Mouse (Mus musculus) adrenal gland, postnatal 4 days (tissue): Measurements from ENCODE around the gene Xpo4. TPM values are rescaled to one million over a fixed set of nuclear protein-coding genes. Genes with fewer than 3 reads are reported as not detected.
A peak's percentile ranks its signal among the peaks of the same experiment; 100 is the strongest.

ENCODE experiments used
- DNase-seq, 2 experiments: peaks; one replicate each; pipeline ENCODE4 v3.0.0; 2021 to 2022; ENCODE audit warnings: low spot score in 2 of 2, mixed read lengths in 2 of 2
- total RNA-seq, 2 experiments: library from RNA; stranded (reverse); gene quantifications; 2 replicates each; pipeline ENCODE4 v1.2.3; 2021

The Xpo4 gene
- total RNA-seq, 2 experiments from 2014 or later: 31.6 to 35.5 TPM

DNA sequence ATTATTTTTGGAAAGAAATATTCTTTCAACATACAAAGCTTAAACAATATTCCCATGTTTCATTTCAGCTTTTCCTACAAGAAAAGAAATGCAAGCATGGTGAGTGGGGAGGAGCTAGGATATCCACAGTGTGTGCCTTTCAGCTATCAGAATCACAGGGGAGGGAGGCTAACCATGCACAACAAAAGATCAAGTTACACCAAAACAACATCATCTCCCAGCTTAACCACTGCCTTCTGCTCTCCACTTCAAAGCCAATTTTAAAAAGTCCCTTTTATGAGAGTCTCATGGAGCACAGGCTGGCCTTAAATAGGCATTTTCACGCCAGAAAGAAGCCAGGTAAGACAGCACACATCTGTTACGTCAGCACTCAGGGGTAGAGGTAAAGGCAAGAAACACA is 54.2 kb downstream of the Xpo4 start:
- DNase-seq: no peak

DNA sequence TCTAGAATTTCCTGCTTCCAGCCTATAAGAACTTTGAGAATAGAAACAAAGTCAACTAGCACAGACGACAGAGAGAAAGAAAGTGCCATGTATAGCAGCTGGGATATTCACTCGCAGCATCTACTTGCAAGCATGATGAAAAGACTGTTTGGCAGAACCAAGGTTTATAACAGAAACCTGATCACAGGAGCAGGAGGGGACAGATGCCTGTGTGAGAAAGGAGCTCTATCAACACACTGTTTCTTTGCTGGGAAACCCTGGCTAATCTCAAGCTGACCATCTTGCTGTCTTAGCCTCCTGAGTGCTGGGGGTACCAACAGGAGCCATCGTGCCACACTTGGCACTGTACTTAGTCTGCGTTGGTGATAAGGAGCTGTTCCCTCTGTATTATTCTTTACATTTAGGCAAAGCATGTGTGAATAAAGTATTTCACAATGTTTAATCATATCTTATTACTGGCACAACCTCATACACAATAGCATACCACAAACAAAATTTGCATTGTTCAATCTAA is 55.4 kb downstream of the Xpo4 start:
- DNase-seq: no peak

DNA sequence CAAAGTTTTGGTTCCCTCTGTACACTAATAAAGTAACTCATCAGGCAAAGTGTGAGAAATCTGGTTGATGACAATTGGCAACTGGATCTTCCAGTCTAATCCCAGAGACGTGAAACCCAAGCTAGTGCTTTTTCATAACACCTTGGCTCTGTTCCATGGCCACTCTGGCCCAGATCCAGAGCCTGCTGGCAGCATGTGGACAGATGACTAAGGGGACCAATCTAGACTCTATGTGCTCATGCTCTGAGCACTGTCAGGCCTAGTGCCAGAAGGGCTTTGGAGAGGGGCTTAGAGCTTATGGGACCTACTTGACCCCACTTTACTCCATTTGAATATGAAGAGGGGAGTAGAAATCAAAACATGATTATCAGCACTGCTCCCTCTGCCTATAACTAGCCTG is 57.7 kb downstream of the Xpo4 start:
- DNase-seq: peak; percentile 85 to 88

DNA sequence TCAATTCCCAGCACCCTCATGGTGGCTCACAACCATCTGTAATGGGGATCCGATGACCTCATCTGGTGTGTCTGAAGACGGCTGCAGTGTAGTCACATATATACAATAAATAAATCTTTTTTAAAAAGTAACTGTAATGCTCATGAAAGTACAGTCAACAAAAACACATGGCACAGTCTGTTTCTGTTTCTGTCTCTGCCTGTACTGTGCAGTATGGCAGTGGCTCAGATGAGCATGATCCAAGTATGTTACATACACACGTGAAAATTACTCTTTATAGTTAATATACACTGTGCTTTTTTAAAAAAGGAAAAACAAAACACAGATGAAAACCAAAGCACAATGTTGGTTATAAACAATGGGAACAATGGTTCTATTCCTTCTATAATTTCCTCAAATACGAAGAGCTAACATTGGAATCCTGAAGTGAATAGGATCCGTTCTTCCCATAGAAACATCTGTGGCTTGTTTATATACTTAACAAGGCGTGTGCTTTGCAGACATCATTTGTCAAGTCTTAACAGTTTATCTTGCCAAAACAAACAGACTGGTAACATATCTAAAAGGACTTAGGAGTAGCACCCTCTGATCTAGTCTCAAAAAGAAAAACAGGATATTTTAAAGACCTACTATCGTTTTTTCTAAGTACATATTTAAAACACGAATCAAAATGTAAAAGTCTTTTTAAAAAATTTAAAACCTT is 58.4 kb downstream of the Xpo4 start:
- DNase-seq: no peak

DNA sequence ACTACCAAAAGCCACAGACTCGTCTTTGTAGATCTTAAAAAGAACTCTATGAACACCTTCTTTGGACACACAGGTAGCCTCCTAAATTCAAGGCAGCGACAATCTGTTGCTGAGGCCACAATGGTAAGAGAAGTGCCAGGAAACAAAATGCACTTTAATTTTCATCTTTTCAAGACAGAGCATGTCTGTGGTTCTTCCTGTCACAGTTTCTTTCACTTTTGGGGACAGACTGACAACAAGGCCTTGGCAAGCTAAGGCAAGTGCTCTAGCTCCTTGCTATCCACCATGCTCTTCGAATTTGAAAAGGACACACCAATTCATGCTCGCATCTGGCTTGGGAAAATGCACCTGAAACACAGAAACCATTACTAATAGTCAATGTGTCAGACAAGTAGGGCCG is 72.0 kb downstream of the Xpo4 start:
- no peak for DNase-seq

DNA sequence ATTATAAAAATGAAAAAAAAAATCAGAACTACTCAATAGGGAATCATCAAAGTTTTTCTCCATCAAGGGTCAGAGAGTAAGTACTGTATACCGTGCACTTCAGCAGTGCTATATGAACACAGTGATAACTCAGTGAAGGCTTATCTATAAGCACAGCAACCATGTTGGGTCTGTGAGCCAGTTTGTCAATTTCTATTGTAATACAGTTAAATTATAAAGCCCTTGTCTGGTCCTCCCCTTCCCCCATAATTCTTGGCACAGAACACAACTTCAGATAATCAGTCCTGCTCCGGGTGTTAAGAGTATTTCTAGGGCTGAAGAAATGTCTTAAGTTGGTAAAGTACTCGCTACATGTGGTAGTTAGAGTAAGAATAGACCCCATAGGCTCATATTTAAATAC is 73.4 kb downstream of the Xpo4 start:
- no peak for DNase-seq

DNA sequence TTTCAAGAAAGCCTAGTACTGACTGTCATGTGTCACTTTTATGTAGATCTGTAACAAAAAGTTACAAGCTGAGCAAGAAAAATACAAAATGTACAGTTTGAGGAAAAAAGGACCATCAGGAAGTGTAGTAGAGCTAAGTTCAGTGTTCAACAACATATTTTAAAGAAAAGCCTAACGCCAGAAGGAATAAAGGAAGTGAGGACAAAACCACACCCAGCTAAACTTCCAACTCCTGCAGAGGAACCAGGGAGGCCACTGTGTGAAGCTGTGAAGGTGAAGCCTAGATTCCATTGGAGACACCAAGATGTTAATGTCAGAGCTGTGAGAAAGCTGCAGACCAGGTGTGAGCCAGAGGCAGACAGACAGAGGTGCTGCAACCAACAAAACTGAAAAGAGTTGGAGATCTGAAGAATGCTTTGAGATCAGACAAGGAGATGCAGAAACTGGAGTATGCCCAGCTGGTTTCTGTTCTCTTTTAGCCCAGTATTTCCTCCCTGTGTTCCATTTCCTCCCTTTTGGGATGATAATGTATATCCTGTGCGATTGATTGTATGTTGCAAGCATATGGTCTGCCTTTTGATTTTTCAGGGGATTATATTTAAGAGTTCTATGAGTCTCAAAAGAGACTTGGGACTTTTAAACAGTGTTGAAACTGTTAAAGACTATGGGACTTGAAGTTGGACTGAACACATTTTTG is 88.7 kb downstream of the Xpo4 start:
- DNase-seq: no peak

DNA sequence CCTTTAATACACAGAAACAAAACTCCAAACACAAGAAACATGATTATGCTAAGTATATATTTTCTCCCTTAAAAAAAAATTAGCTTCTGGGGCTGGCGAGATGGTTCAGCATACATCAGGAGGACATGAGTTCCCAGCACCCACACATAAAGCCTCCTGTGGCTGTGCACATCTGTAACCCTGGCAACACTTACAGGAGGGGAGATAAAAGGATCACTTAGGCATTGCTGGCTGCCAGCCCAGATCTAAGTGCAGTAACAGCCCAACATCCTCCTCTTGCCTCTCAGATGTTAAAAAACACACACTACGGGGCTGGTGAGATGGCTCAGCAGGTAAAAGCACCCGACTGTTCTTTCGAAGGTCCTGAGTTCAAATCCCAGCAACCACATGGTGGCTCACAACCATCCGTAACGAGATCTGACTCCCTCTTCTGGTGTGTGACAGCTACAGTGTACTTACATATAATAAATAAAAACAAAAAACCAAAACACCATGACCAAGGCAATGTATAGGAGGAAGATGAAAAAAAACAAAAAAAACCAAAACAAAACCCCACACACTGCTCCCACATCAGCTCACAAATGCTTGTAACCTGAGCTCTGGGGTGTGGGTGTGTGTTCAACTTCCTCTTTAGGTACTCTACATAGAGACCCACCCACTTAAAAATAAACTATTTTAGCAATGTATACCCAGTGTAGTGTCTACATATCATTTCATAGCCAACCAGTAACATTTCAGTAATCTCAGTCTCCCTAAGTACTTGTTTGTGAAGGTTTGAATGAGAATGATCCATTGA is 90.2 kb downstream of the Xpo4 start:
- DNase-seq: no peak

DNA sequence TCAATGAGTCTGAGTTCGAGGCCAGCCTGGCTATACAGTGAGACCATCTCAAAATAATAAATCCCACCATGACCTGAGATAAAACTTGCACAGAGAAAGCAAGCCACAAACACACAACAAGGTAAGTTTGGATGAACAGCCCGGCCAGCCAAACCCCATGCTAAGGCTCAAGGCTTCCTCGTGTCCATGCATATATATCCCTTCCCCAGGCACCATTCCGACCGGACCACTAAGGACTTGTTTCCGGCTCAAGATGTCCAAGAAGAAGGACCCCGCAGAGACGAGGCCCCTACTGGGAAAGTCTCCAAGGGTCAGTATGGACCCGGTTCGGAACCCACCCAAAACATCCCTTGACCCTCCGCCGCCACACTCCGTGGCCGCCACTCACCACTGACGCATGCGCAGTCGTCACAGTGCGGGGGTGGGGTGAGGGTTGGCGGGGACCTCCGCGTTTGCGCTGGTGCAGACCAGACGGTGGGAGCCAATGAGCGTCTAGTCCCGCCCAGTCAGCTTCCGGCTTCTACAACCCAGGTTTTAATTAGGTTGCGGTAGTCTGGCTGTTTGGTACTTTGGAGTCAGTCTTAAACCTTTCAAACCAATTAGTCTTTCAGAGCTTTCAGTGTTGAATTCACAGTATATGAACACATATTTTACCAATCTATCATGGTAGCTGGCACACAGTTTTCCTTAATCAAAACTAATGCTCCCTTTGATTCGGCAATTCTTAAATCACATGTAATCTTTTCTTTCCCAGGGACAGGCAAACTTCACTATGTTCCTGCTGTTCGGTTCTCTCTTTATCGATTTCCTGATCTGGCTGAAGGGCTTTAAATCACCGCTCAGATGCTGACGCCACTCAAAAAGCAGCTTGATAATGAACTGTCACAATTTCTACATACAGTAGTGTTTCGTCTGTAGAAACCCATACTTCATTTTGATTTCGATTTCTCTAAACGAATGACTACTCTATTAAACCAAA is 93.8 kb downstream of the Xpo4 start, which contains the start of gene Eef1akmt1:
Eef1akmt1 (minus strand) TSS at position 458 of the 979 bp plus-strand sequence.
- DNase-seq: peak; percentile 94 to 95

DNA sequence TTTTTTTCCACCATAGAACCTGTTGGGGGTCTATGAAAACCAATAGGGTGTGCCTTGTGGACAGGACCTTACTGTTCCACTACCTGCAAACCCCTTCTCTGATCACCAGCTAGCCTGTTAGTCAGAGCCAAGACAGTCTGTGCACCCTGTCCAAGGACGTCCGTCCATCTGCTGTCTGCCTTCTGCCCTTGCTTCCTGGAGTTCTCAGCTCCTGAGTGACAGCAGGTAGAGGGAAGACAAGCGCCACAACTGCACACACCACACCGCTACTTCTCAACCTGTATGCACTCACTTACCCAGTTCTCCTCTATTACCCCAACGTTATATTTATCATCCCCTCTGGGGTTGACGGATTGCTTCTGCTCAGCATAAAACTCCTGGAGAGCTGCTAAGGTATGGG is 99.6 kb downstream of the Xpo4 start:
- DNase-seq: no peak

DNA sequence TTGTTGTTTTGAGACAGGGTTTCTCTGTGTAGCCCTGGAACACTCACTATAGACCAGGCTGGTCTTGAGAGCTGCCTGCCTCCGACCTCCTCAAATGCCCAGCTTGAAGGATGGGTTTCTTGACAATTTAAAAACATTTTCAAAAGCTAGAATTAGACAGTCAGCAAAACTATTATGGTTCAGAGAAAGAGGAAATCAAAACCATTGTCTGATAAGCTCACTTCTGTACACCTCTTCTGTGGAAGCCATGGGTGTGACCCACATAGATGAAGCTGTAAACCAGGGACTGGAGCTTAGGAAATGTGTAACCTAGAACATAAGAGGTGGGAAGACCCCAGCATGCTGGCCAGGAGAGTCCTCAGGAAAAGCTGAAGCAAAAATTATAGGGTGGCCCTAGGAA is 108.3 kb downstream of the Xpo4 start:
- DNase-seq: no peak

DNA sequence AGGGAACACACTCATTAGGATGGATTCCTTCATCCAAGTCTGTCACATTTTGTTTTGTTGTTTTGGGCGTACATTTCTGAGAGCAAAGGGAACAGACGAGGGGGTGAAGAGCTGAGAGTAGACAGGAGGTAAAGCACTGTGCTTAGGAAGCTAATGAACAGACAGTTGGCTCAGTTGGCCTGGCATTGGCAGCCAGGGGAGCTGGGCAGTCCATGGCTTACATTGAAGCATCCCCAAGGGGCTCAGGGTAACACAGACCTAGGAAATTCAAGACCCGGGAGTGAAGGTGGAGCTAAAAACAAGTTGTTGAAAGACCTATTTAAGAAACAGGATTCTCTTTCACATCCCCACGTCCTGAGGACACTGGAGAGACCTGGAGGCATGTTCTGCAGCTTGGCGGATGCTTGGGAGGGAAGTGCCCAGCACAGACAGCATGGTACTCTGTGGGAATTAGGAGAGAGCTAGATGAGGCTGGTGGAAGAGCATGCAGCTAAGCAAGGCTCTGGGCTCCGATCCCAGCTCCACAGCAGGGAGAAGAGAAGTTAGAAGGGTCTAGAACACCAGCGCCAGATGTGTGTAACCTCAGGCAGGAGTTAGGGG is 109.7 kb downstream of the Xpo4 start:
- no peak for DNase-seq

DNA sequence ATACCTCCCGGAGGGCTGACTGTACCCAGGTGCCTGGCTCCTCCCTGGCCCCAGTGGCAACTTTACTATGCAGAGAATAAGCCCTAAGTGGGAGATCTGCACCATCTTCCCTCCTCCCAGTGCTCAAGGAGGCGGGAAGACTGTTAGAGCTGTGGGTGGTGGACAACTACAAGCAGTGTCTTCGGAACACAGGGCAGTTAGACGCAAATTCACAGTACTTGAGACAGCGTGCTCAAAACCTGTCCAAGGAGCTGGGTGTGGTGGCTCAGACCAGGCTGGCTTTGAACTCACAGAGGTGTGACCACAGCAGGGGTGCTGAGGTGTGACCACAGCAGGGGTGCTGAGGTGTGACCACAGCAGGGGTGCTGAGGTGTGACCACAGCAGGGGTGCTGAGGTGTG is 110.8 kb downstream of the Xpo4 start:
- DNase-seq: no peak

DNA sequence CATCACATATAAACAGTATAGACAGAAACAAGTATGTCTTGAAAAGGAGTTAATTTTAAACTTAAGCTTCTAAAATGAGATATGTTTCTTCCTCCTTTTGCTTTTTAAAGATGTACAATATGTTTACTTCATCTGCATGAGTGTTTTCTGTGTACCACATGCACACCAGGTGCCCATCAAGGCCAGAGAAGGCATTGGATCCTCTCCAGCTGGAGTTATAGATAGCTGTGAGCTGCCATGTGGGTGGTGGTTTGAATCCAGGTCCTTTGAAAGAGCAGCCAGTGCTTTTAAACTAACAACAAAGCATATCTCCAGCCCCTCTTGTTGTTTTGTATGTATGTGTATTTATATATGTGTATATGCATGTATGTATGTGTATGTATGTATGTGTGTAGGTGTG is 112.3 kb downstream of the Xpo4 start:
- DNase-seq: no peak

DNA sequence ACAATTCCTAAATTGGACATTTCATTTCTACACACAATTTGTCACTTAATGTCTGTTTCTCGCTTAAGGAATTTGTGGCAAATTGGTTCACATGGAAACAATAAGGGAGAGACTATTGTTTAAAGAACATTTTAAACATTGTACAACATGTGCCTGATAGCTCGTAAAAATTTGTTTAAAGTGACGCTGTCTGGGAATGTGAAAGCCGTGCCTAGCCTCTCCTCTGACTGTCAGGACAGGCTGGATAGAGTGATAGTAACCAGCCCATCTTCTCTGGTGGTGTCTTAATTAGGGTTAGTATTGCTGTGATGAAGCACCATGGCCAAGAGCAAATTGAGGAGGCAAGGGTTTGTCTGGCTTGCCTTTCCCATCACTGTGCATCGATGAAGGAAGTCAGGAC is 118.2 kb downstream of the Xpo4 start:
- no peak for DNase-seq

DNA sequence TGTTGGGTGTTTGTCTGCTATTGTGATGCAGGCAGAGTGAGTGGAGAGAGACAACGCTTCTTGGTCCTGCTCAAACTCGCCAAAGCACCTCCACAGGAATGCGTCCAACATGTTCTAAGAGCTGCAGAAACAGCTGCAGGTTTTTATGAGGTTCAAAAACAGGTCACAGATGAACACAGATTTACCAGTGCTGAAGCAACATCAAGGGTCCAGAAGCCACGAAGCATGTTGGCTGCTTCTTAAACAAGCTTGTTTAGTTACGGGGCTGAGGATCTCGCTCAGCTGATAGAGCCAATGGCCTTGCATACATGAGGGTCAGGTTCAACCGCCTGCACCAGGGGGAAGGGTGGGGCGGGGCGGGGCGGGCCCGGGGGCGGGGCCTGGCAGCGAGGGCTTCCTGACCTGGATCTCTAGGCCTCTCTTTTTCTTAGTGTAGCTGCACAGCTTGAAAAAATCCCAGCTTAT is 118.6 kb downstream of the Xpo4 start:
- DNase-seq: no peak

DNA sequence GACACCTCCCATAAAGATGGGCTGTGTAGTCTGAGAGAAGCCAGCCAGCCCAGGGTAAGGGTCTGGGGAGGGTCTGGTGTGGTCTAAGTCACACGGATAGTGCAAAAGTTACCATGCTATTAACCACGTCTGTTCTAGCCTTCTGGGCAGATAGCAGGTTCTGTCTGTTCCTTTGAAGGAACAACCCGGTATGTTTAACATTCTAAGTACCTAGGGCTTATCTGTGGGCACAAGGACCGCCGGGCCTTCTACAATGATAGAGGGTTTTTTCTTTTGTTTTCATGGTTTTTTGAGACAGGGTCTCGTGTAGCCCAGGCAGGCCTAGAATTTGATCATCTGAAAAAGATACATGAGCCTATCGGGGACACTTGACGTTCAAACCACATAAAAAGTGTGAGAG is 119.1 kb downstream of the Xpo4 start:
- no peak for DNase-seq

DNA sequence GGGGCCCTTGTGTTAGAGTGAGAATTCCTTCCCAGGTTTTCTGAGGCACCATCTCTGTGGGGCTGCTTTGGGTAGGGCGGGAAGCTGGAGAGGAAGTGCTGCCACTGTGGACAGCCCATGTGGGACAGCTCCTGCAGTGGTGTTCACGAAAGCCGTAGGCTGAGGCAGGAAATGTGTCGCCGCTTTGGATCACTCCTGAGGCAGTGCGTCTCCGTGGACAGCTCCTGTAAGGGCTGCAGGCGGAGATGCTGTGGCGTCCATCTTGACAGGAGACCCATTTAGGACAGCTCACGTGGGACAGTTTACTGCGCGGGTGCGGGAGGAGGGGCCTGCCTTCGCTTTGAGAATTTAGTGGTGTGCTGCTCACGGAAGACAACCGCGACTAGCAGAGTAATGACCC is 119.7 kb downstream of the Xpo4 start:
- no peak for DNase-seq

DNA sequence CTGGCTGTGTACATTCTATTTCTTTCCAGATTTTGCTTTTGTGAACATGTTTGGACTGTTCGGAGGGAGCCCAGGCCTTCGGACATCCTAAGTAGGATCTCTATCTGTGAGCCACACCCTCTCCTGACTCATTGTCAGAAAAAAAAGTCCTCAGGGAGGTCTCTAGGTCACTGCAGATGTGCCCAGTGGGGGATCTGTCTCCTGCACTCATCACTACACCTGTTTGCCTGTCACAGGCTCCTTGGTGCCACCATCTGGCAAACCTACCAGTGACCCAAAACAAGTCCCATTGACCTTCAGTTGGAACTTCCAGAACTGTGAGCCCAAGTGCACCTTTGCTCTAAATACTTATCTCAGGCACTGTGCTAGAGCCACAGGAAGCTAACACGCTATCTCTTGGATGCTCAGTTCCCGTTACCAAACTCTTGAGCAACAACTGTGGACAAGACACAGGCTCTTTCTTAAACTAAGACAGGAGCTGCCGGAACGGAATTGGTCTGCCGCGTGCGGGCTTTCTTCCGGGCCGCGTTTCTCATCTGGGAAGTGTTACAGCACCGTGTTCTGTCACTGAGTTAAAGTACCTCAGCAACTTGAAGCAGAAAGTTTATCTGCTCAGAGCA is 121.7 kb downstream of the Xpo4 start:
- no peak for DNase-seq

DNA sequence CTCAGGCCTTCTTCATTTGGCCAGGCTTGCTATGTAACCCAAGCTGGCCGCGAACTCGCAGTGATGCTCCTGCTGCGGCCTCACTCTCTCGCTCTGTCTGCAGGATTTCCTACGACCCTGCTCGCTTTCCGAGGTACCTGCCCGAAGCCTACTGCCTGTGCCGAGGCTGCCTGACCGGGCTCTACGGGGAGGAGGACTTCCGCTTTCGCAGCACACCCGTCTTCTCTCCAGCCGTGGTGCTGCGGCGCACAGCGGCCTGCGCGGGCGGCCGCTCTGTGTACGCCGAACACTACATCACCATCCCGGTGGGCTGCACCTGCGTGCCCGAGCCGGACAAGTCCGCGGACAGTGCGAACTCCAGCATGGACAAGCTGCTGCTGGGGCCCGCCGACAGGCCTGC is 123.0 kb downstream of the Xpo4 start:
- DNase-seq: no peak
